Mouse (Mus musculus): Measurements from ENCODE around the gene Arhgef19.
A peak's percentile ranks its signal among the peaks of the same experiment; 100 is the strongest.

The Arhgef19 gene

GRCm38 (mm10) chr4:141238492-141239387, 559 bp upstream of the Arhgef19 start:
- DNase-seq (ENCODE audit: low spot score): no peak

- no peak for DNase-seq (ENCODE audit: low spot score)
Observed at GRCm38 (mm10) chr4:141240617-141241016, 1.3 kb downstream of the Arhgef19 start.

- DNase-seq (ENCODE audit: low spot score): no peak
Observed at GRCm38 (mm10) chr4:141241861-141242260, 2.6 kb downstream of the Arhgef19 start.

- no peak for DNase-seq (ENCODE audit: low spot score)
Observed at GRCm38 (mm10) chr4:141242651-141243241, 3.4 kb downstream of the Arhgef19 start.

GRCm38 (mm10) chr4:141243636-141244035, 4.3 kb downstream of the Arhgef19 start:
- DNase-seq (ENCODE audit: low spot score): no peak

GRCm38 (mm10) chr4:141244401-141244800, 5.1 kb downstream of the Arhgef19 start:
- no peak for DNase-seq (ENCODE audit: low spot score)

- no peak for DNase-seq (ENCODE audit: low spot score)
Observed at GRCm38 (mm10) chr4:141244931-141245425, 5.7 kb downstream of the Arhgef19 start.

- DNase-seq (ENCODE audit: low spot score): no peak
Observed at GRCm38 (mm10) chr4:141246089-141246997, 7.0 kb downstream of the Arhgef19 start.

- DNase-seq (ENCODE audit: low spot score): no peak
Observed at GRCm38 (mm10) chr4:141246998-141247350, 7.7 kb downstream of the Arhgef19 start.

GRCm38 (mm10) chr4:141247776-141248613, 8.7 kb downstream of the Arhgef19 start:
- DNase-seq (ENCODE audit: low spot score): no peak

GRCm38 (mm10) chr4:141248614-141248978, 9.3 kb downstream of the Arhgef19 start:
- no peak for DNase-seq (ENCODE audit: low spot score)

- DNase-seq (ENCODE audit: low spot score): no peak
Observed at GRCm38 (mm10) chr4:141249383-141249782, 10.1 kb downstream of the Arhgef19 start.

GRCm38 (mm10) chr4:141251071-141251470, 11.8 kb downstream of the Arhgef19 start:
- no peak for DNase-seq (ENCODE audit: low spot score)

- DNase-seq (ENCODE audit: low spot score): no peak
Observed at GRCm38 (mm10) chr4:141252641-141253040, 13.3 kb downstream of the Arhgef19 start.

- no peak for DNase-seq (ENCODE audit: low spot score)
Observed at GRCm38 (mm10) chr4:141254234-141254633, 14.9 kb downstream of the Arhgef19 start.

GRCm38 (mm10) chr4:141257440-141257839, 18.1 kb downstream of the Arhgef19 start:
- no peak for DNase-seq (ENCODE audit: low spot score)

- DNase-seq (ENCODE audit: low spot score): no peak
Observed at GRCm38 (mm10) chr4:141259413-141259812, 20.1 kb downstream of the Arhgef19 start.

- peak; percentile 59 for DNase-seq (ENCODE audit: low spot score)
Observed at GRCm38 (mm10) chr4:141260007-141260723, 20.9 kb downstream of the Arhgef19 start.

- DNase-seq (ENCODE audit: low spot score): no peak
Observed at GRCm38 (mm10) chr4:141262906-141263637, 23.8 kb downstream of the Arhgef19 start.

Data from urinary bladder, postnatal 25 days (tissue).